Mouse (Mus musculus) neural tube, embryonic 13.5 days (tissue): Measurements from ENCODE around the gene Kcna5. TPM values are rescaled to one million over a fixed set of nuclear protein-coding genes. Genes with fewer than 3 reads are reported as not detected.

Source experiments
- ATAC-seq: fragments of 200-750 bp; cut with Nextera tagmentation; 2 replicates; pipeline ENCODE4 v1.8.0; 2017; ENCODE audit warnings: low read depth, mild to moderate bottlenecking, moderate TSS enrichment, moderate library complexity
- H3K27ac ChIP-seq: fragments of 300-500 bp; sonication (generic); replicated peaks from 2 replicates; pipeline ENCODE4 v1.5.1; 2015; ENCODE audit warnings: moderate library complexity, mild to moderate bottlenecking, inconsistent platforms
- H3K27me3 ChIP-seq: fragments of 300-500 bp; sonication (generic); 2 replicates; pipeline ENCODE4 v1.6.1; 2015; ENCODE audit warnings: mild to moderate bottlenecking, inconsistent platforms
- H3K36me3 ChIP-seq: fragments of 300-500 bp; sonication (generic); 2 replicates; pipeline ENCODE4 v1.6.1; 2015; ENCODE audit warnings: mild to moderate bottlenecking, inconsistent platforms
- H3K4me1 ChIP-seq: fragments of 300-500 bp; sonication (generic); replicated peaks from 2 replicates; pipeline ENCODE4 v1.6.1; 2015; ENCODE audit warnings: inconsistent platforms
- H3K4me2 ChIP-seq: fragments of 300-500 bp; sonication (generic); 2 replicates; pipeline ENCODE4 v1.6.1; 2015; ENCODE audit warnings: inconsistent platforms, mild to moderate bottlenecking, moderate library complexity
- H3K4me3 ChIP-seq: fragments of 300-500 bp; sonication (generic); 2 replicates; pipeline ENCODE4 v1.5.1; 2015; ENCODE audit warnings: mild to moderate bottlenecking, inconsistent platforms
- H3K9ac ChIP-seq: fragments of 300-500 bp; sonication (generic); 2 replicates; pipeline ENCODE4 v1.6.1; 2015; ENCODE audit warnings: moderate library complexity, mild to moderate bottlenecking, inconsistent platforms
- H3K9me3 ChIP-seq: fragments of 300-500 bp; sonication (generic); 2 replicates; pipeline ENCODE4 v1.6.1; 2016; ENCODE audit warnings: inconsistent platforms
- WGBS: fragments of 180-500 bp; shearing (Covaris S2); methylation state at CpG from one replicate; pipeline ENCODE4 v1.1.7; 2015; 5-methylcytosine and 5-hydroxymethylcytosine counted together
- polyA plus RNA-seq: library from polyadenylated mRNA; unstranded; fragments of >200 nt; fragmentation: Nextera tagmentation; extraction: Ambion mirVana; gene quantifications from 2 replicates; pipeline ENCODE4 v1.2.1, GENCODE M21; 2015

Kcna5 gene
- polyA plus RNA-seq: 1.9 and 2.3 TPM in 2 replicates

GRCm38 (mm10) chr6:126535208-126535910 lies at the start of gene Kcna5:
Kcna5 (minus strand) TSS chr6:126535412.
- H3K4me2 ChIP-seq: peak within 1 kb of the TSS; percentile 52
- H3K27ac ChIP-seq: peak within 1 kb of the TSS; percentile 42; the same call in 1 of the 2 replicates
- H3K4me3 ChIP-seq: peak within 1 kb of the TSS; percentile 26
- ATAC-seq: peak; percentile 85
- no peaks in the 10 kb centered on the region for H3K36me3 ChIP-seq
- peak within 1 kb of the TSS; percentile 42 for H3K9ac ChIP-seq
- H3K9me3 ChIP-seq: no peaks in the 10 kb centered on the region
- H3K27me3 ChIP-seq: peaks cover 26% of the 10 kb centered on the region
- H3K4me1 ChIP-seq: peaks cover 18% of the 10 kb centered on the region
- WGBS: under 1% methylated on average over 15 of the region's 15 CpGs

- no peak overlapping the region for H3K9ac ChIP-seq
- H3K36me3 ChIP-seq: no peaks in the 10 kb centered on the region
- no peak overlapping the region for H3K4me2 ChIP-seq
- no peaks in the 10 kb centered on the region for H3K9me3 ChIP-seq
- no peak for ATAC-seq
- H3K4me1 ChIP-seq: 0 out of 2 replicates have a peak, but pooled peaks cover 6% of the 10 kb centered on the region
- H3K27me3 ChIP-seq: no peaks in the 10 kb centered on the region
- H3K27ac ChIP-seq: no peak overlapping the region
- WGBS: 65% methylated on average over 7 of the region's 7 CpGs
- no peak overlapping the region for H3K4me3 ChIP-seq
Observed at GRCm38 (mm10) chr6:126583075-126583474, 47.9 kb upstream of the Kcna5 start.

GRCm38 (mm10) chr6:126581632-126582031 lies 46.4 kb upstream of the Kcna5 start:
- H3K36me3 ChIP-seq: no peaks in the 10 kb centered on the region
- 0 out of 2 replicates have a peak, but pooled peaks cover 6% of the 10 kb centered on the region for H3K4me1 ChIP-seq
- peak overlapping the region; percentile 20; the same call in 1 of the 2 replicates for H3K27ac ChIP-seq
- no peaks in the 10 kb centered on the region for H3K27me3 ChIP-seq
- no peaks in the 10 kb centered on the region for H3K9me3 ChIP-seq
- WGBS: 74% methylated on average over 8 of the region's 8 CpGs
- peak; percentile 58; the same call in 1 of the 2 replicates for ATAC-seq
- no peak overlapping the region for H3K4me3 ChIP-seq
- no peak overlapping the region for H3K9ac ChIP-seq
- H3K4me2 ChIP-seq: no peak overlapping the region

- no peak overlapping the region for H3K27ac ChIP-seq
- H3K4me3 ChIP-seq: no peak overlapping the region
- H3K36me3 ChIP-seq: no peaks in the 10 kb centered on the region
- no peaks in the 10 kb centered on the region for H3K27me3 ChIP-seq
- 0 out of 2 replicates have a peak, but pooled peaks cover 6% of the 10 kb centered on the region for H3K4me1 ChIP-seq
- no peak overlapping the region for H3K9ac ChIP-seq
- no peak overlapping the region for H3K4me2 ChIP-seq
- 85% methylated on average over 3 of the region's 3 CpGs for WGBS
- no peak for ATAC-seq
- H3K9me3 ChIP-seq: no peaks in the 10 kb centered on the region
Observed at GRCm38 (mm10) chr6:126580571-126580970, 45.4 kb upstream of the Kcna5 start.

- no peak overlapping the region for H3K27ac ChIP-seq
- no peaks in the 10 kb centered on the region for H3K9me3 ChIP-seq
- H3K9ac ChIP-seq: no peak overlapping the region
- ATAC-seq: no peak
- H3K27me3 ChIP-seq: no peaks in the 10 kb centered on the region
- 91% methylated on average over 3 of the region's 3 CpGs for WGBS
- H3K4me2 ChIP-seq: no peak overlapping the region
- no peak overlapping the region for H3K4me3 ChIP-seq
- 0 out of 2 replicates have a peak, but pooled peaks cover 6% of the 10 kb centered on the region for H3K4me1 ChIP-seq
- H3K36me3 ChIP-seq: no peaks in the 10 kb centered on the region
Observed at GRCm38 (mm10) chr6:126577415-126577814, 42.2 kb upstream of the Kcna5 start.

- Histone ChIP-seq H3K36me3 (no peaks in the 10 kb centered on the region), H3K27me3 (no peaks in the 10 kb centered on the region), H3K4me3 (no peak overlapping the region), H3K4me2 (no peak overlapping the region), H3K4me1 (0 out of 2 replicates have a peak, but pooled peaks cover 3% of the 10 kb centered on the region), H3K9ac (no peak overlapping the region), H3K9me3 (no peaks in the 10 kb centered on the region), H3K27ac (no peak overlapping the region)
- no peak for ATAC-seq
- 85% methylated on average over 1 of the region's 1 CpGs for WGBS
Observed at GRCm38 (mm10) chr6:126576566-126576965, 41.4 kb upstream of the Kcna5 start.

GRCm38 (mm10) chr6:126574778-126575177 lies 39.6 kb upstream of the Kcna5 start:
- Histone ChIP-seq H3K27ac (no peak overlapping the region), H3K4me1 (no peaks in the 10 kb centered on the region), H3K4me2 (no peak overlapping the region), H3K27me3 (no peaks in the 10 kb centered on the region), H3K9ac (no peak overlapping the region), H3K4me3 (no peak overlapping the region), H3K9me3 (no peaks in the 10 kb centered on the region), H3K36me3 (no peaks in the 10 kb centered on the region)
- WGBS: 76% methylated on average over 7 of the region's 7 CpGs
- no peak for ATAC-seq

GRCm38 (mm10) chr6:126573021-126573420 lies 37.8 kb upstream of the Kcna5 start:
- Histone ChIP-seq H3K27ac (no peak overlapping the region), H3K4me2 (no peak overlapping the region), H3K9me3 (no peaks in the 10 kb centered on the region), H3K9ac (no peak overlapping the region), H3K4me3 (no peak overlapping the region), H3K36me3 (no peaks in the 10 kb centered on the region), H3K4me1 (no peaks in the 10 kb centered on the region), H3K27me3 (no peaks in the 10 kb centered on the region)
- no peak for ATAC-seq
- 89% methylated on average over 5 of the region's 5 CpGs for WGBS

GRCm38 (mm10) chr6:126569809-126570208 lies 34.6 kb upstream of the Kcna5 start:
- no peak overlapping the region for H3K4me2 ChIP-seq
- no peak overlapping the region for H3K27ac ChIP-seq
- no peak for ATAC-seq
- H3K9me3 ChIP-seq: no peaks in the 10 kb centered on the region
- H3K27me3 ChIP-seq: no peaks in the 10 kb centered on the region
- no peaks in the 10 kb centered on the region for H3K4me1 ChIP-seq
- H3K9ac ChIP-seq: no peak overlapping the region
- 83% methylated on average over 7 of the region's 7 CpGs for WGBS
- H3K4me3 ChIP-seq: no peak overlapping the region
- no peaks in the 10 kb centered on the region for H3K36me3 ChIP-seq

- Histone ChIP-seq H3K27me3 (no peaks in the 10 kb centered on the region), H3K36me3 (no peaks in the 10 kb centered on the region), H3K27ac (no peak overlapping the region), H3K4me3 (no peak overlapping the region), H3K4me1 (no peaks in the 10 kb centered on the region), H3K9ac (no peak overlapping the region), H3K4me2 (no peak overlapping the region), H3K9me3 (no peaks in the 10 kb centered on the region)
- no peak for ATAC-seq
- 90% methylated on average over 14 of the region's 14 CpGs for WGBS
Observed at GRCm38 (mm10) chr6:126568046-126568830, 33.0 kb upstream of the Kcna5 start.

GRCm38 (mm10) chr6:126567326-126567725 lies 32.1 kb upstream of the Kcna5 start:
- Histone ChIP-seq H3K4me2 (no peak overlapping the region), H3K27me3 (no peaks in the 10 kb centered on the region), H3K9ac (no peak overlapping the region), H3K4me3 (no peak overlapping the region), H3K27ac (no peak overlapping the region), H3K9me3 (no peaks in the 10 kb centered on the region), H3K36me3 (no peaks in the 10 kb centered on the region), H3K4me1 (no peaks in the 10 kb centered on the region)
- WGBS: 90% methylated on average over 9 of the region's 9 CpGs
- no peak for ATAC-seq

- ATAC-seq: no peak
- WGBS: 69% methylated on average over 6 of the region's 6 CpGs
Observed at GRCm38 (mm10) chr6:126564376-126564775, 29.2 kb upstream of the Kcna5 start.

More at GRCm38 (mm10) chr6:126564376-126564775, 29.2 kb upstream of the Kcna5 start:
- Histone ChIP-seq H3K27ac (no peak overlapping the region), H3K4me2 (no peak overlapping the region), H3K4me1 (peaks cover 13% of the 10 kb centered on the region), H3K27me3 (no peaks in the 10 kb centered on the region), H3K36me3 (no peaks in the 10 kb centered on the region), H3K9me3 (no peaks in the 10 kb centered on the region), H3K9ac (no peak overlapping the region), H3K4me3 (no peak overlapping the region)
